Mouse (Mus musculus) neural tube, embryonic 15.5 days (tissue): ENCODE results near the gene Ptafr. TPM values are rescaled to one million over a fixed set of nuclear protein-coding genes. Genes with fewer than 3 reads are reported as not detected.

Experiments
- ATAC-seq: fragments of 200-750 bp; cut with Nextera tagmentation; 2 replicates; pipeline ENCODE4 v1.8.0; 2017; ENCODE audit warnings: mild to moderate bottlenecking, moderate TSS enrichment, moderate library complexity; ENCODE audit not compliant: low FRiP score
- H3K27ac ChIP-seq: fragments of 300-500 bp; sonication (generic); replicated peaks from 2 replicates; pipeline ENCODE4 v1.5.1; 2015; ENCODE audit warnings: mild to moderate bottlenecking, inconsistent platforms
- H3K27me3 ChIP-seq: fragments of 300-500 bp; sonication (generic); replicated peaks from 2 replicates; pipeline ENCODE4 v1.6.1; 2015; ENCODE audit warnings: inconsistent platforms
- H3K36me3 ChIP-seq: fragments of 300-500 bp; sonication (generic); 2 replicates; pipeline ENCODE4 v1.6.1; 2015; ENCODE audit warnings: inconsistent platforms
- H3K4me1 ChIP-seq: fragments of 300-500 bp; sonication (generic); 2 replicates; pipeline ENCODE4 v1.6.1; 2015; ENCODE audit warnings: inconsistent platforms
- H3K4me2 ChIP-seq: fragments of 300-500 bp; sonication (generic); 2 replicates; pipeline ENCODE4 v1.6.1; 2015; ENCODE audit warnings: inconsistent platforms, mild to moderate bottlenecking, moderate library complexity
- H3K4me3 ChIP-seq: fragments of 300-500 bp; sonication (generic); replicated peaks from 2 replicates; pipeline ENCODE4 v1.5.1; 2015; ENCODE audit warnings: mild to moderate bottlenecking, inconsistent platforms
- H3K9ac ChIP-seq: fragments of 300-500 bp; sonication (generic); replicated peaks from 2 replicates; pipeline ENCODE4 v1.6.1; 2015; ENCODE audit warnings: mild to moderate bottlenecking, inconsistent platforms
- H3K9me3 ChIP-seq: fragments of 300-500 bp; sonication (generic); replicated peaks from 2 replicates; pipeline ENCODE4 v1.6.1; 2016; ENCODE audit warnings: inconsistent platforms
- WGBS: fragments of 180-500 bp; shearing (Covaris S2); methylation state at CpG from one replicate; pipeline ENCODE4 v1.1.7; 2015; ENCODE audit warnings: mixed read lengths; 5-methylcytosine and 5-hydroxymethylcytosine counted together
- polyA plus RNA-seq: library from polyadenylated mRNA; unstranded; fragments of >200 nt; fragmentation: Nextera tagmentation; extraction: Ambion mirVana; gene quantifications from 2 replicates; pipeline ENCODE4 v1.2.1, GENCODE M21; 2015

Ptafr gene
- polyA plus RNA-seq = 0.65 and 1.2 TPM in 2 replicates

DNA sequence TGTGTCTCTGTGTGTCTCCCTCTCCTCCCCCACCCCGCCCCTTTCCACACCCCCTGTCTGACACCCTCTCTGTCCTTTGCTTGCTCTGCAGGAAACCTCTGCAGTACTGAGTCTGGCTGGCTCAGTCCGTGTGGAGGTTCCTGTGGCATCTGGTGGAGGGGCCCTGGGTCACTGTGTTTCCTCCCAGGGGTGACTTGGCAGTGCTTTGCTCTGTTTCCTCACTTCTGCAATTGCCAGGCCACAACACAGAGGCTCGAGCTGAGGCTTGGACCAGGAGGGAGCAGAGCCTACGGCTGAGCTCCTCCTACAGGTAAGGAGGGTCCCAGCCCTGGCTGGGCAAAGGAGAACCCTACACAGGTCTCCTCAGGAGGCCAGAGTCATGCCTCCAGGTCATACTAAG lies at the start of gene Ptafr:
TSS of gene Ptafr (plus strand) at position 103 of the 400 bp plus-strand sequence.
- H3K4me3 ChIP-seq = no peak within 1 kb of the TSS
- H3K4me1 ChIP-seq = no peaks in the 10 kb centered on the region
- H3K9ac ChIP-seq = no peak within 1 kb of the TSS
- H3K9me3 ChIP-seq = no peaks in the 10 kb centered on the region
- no peak within 1 kb of the TSS for H3K27ac ChIP-seq
- 43% methylated on average over 4 of the region's 4 CpGs for WGBS
- ATAC-seq = no peak
- no peaks in the 10 kb centered on the region for H3K36me3 ChIP-seq
- no peaks in the 10 kb centered on the region for H3K27me3 ChIP-seq
- no peak within 1 kb of the TSS for H3K4me2 ChIP-seq

DNA sequence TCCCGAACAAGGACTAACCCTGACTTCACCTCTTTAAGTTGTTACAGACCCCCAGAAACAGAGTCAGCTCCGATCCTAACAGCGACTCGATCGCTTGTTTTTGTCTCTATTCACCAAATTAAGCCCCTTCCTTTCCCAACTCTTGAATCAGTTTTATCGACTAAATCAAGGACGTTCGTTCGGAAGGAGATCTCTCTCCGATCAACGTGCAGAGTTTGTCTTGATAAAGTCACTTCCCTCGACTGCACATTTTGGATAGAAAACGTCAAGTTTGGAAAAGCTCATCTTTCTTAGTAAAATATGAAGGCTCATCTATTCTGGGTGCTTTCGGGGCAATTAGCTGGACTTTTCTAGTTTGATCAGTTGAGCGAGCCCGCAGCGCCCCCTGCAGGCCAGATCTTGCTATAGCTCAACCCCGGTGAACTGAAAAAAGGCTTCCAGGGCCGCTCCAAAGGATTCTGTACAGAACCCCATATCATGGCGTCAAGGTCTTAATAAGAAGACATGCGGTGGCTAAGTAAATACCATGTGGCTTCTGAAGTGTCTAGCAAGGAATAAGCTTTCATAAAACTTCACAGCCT lies 49.2 kb upstream of the Ptafr start:
- no peaks in the 10 kb centered on the region for H3K36me3 ChIP-seq
- peak overlapping the region; percentile 92 for H3K4me2 ChIP-seq
- peaks cover 16% of the 10 kb centered on the region for H3K4me1 ChIP-seq
- H3K27ac ChIP-seq = peak overlapping the region; percentile 79
- ATAC-seq = peak; percentile 35; the same call in 1 of the 2 replicates
- peak overlapping the region; percentile 29 for H3K9ac ChIP-seq
- no peaks in the 10 kb centered on the region for H3K9me3 ChIP-seq
- H3K4me3 ChIP-seq = peak overlapping the region; percentile 46
- 2% methylated on average over 21 of the region's 21 CpGs for WGBS
- 0 out of 2 replicates have a peak, but pooled peaks cover 6% of the 10 kb centered on the region for H3K27me3 ChIP-seq

DNA sequence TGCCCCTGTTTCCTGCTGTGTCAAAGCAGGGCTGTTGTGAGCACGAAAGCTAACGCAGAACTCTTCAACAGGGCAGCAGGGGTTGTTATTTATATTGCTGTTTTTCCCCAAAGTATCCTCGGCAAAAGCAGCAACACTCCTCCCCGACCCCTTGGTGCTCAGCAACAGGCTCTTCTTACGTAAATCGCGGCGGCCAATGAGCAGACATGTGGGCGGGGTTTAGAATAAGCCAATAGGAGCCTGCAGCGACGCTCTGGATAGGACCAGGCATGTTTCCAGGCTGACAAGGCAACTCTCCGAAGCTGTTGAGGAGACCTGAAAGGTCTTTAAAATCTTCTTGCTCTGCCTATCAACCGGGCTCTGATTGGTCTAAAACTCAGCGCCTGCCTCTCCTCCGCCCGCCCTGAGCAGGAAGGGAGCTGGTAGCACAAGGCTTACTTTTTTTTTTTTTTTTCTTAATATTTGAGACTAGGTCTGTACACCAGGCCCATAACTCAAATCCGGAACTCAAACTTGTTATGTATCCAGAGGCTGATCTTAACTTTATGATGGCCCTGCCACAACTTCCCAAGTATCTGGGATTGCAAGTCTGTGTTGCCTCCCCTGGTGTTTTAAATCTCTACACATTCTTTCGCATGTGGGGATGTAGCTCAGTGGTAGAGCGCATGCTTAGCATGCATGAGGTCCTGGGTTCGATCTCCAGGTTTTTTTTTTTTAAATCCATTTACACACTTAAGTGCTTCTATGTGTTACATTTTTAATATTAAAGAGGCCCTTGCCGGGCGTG lies 48.3 kb upstream of the Ptafr start:
- ATAC-seq = peak; percentile 95
- WGBS = 22% methylated on average over 22 of the region's 22 CpGs
- peak overlapping the region; percentile 79 for H3K27ac ChIP-seq
- 0 out of 2 replicates have a peak, but pooled peaks cover 6% of the 10 kb centered on the region for H3K27me3 ChIP-seq
- H3K9me3 ChIP-seq = no peaks in the 10 kb centered on the region
- H3K4me1 ChIP-seq = peaks cover 16% of the 10 kb centered on the region
- peak overlapping the region; percentile 92 for H3K4me2 ChIP-seq
- no peaks in the 10 kb centered on the region for H3K36me3 ChIP-seq
- peak overlapping the region; percentile 29 for H3K9ac ChIP-seq
- H3K4me3 ChIP-seq = peak overlapping the region; percentile 46

DNA sequence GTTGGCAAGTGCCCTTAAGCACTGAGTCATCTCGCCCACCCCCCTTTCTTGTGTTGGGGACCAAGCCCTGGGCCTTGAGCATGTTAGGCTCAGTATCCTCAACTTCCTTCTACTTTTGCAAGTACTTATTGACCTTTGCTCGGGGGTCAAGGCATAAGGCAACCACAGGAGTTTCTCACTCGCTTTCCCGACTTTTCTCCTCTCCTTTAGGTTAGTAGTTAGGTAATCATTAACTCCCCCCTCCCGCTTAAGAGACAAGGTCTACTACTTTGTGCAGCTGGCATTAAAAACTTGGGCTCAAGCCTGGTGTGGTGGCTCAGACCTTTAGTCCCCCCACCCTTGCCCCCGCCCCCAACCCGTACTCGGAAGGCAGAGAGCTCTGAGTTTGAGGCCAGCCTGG lies 45.8 kb upstream of the Ptafr start:
- no peak overlapping the region for H3K4me2 ChIP-seq
- peaks cover 16% of the 10 kb centered on the region for H3K4me1 ChIP-seq
- H3K36me3 ChIP-seq = no peaks in the 10 kb centered on the region
- H3K9me3 ChIP-seq = no peaks in the 10 kb centered on the region
- H3K27me3 ChIP-seq = 0 out of 2 replicates have a peak, but pooled peaks cover 3% of the 10 kb centered on the region
- H3K9ac ChIP-seq = no peak overlapping the region
- H3K4me3 ChIP-seq = no peak overlapping the region
- H3K27ac ChIP-seq = no peak overlapping the region
- ATAC-seq = no peak
- WGBS = 57% methylated on average over 8 of the region's 8 CpGs

DNA sequence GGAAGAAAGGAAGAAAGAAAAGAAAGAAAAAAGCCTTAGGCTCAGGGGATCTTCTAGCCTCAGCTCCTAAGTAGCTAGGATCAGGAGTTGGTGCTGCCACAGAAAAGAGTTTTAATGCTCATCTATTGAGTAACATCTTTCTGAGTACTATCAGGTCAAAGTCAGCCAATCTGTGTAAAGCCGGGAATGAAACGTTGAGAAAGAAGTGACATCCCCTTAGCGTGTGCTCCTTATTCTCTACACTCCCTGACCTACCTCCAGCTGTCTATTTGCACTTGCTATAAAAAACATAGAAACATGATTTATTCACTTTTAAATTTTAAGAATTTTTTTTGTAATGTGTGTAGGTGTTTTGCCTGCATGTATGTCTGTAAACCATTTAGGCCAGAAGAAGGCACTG lies 44.7 kb upstream of the Ptafr start:
- WGBS = 94% methylated on average over 3 of the region's 3 CpGs
- no peaks in the 10 kb centered on the region for H3K36me3 ChIP-seq
- ATAC-seq = no peak
- no peaks in the 10 kb centered on the region for H3K27me3 ChIP-seq
- H3K4me2 ChIP-seq = no peak overlapping the region
- H3K27ac ChIP-seq = no peak overlapping the region
- H3K4me3 ChIP-seq = no peak overlapping the region
- H3K4me1 ChIP-seq = peaks cover 16% of the 10 kb centered on the region
- H3K9ac ChIP-seq = no peak overlapping the region
- H3K9me3 ChIP-seq = no peaks in the 10 kb centered on the region

DNA sequence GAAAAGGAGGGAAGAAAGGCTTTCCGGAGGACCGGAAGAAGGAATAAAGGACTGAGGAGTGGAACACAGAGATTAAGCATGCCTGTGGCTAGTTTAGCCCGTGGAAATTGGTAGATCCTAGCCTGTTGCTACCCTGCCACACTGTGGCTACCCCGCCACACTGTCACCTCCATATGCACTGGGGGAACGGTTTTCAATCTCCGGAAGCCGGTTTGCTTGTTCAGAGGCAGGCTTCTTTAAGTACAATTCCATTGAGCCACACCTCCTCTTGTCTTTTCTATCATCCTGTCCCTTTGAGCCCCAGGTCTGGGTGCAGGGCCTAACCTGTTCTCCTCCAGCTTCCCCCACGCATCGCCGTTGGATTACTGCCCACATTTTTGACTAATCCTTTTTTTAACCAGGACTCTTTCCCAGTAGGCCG lies 39.5 kb upstream of the Ptafr start:
- Histone ChIP-seq H3K27me3 (no peaks in the 10 kb centered on the region), H3K27ac (no peak overlapping the region), H3K4me2 (no peak overlapping the region), H3K4me1 (no peaks in the 10 kb centered on the region), H3K9me3 (no peaks in the 10 kb centered on the region), H3K36me3 (peaks cover 2% of the 10 kb centered on the region; the same call in 1 of the 2 replicates), H3K9ac (no peak overlapping the region), H3K4me3 (no peak overlapping the region)
- no peak for ATAC-seq
- 14% methylated on average over 11 of the region's 11 CpGs for WGBS

DNA sequence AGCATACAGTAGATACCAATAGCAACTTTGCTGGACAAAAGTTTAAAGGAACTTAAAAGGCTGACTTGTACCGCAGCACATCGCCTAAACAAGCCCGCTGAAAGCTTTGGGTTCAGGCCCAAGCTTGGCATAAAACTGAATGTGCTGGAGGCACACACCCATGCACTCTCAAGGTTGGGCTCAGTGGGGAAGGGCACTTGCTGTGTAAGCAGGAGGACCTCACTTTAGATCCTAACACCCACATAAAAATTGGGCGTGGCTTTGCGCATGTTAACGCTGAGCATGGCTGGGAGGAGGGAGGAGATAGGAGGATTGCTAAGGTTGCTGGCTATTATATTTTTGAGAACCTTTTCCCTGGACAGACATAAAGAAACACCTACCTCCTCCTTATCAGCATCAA lies 39.1 kb upstream of the Ptafr start:
- Histone ChIP-seq H3K27ac (no peak overlapping the region), H3K9me3 (no peaks in the 10 kb centered on the region), H3K4me2 (no peak overlapping the region), H3K27me3 (no peaks in the 10 kb centered on the region), H3K9ac (no peak overlapping the region), H3K36me3 (peaks cover 6% of the 10 kb centered on the region), H3K4me1 (no peaks in the 10 kb centered on the region), H3K4me3 (no peak overlapping the region)
- ATAC-seq = no peak
- 43% methylated on average over 6 of the region's 6 CpGs for WGBS

DNA sequence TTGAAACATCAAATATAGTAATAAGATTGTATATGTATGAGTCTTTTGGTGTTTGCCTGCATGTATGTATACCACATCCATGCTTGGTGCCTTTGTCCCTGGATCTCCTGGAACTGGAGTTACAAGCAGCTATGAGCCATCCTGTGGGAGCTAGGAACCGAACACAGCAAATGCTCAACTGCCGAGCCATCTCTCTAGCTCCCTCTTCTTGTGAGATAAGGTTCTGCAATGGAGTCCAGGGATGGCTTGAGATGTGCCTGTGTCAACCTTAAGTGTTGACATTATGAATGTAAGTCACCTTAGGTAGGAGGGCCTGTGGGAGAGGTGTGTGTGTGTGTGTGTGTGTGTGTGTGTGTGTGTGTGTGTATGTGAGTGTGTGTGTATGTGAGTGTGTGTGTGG lies 37.2 kb upstream of the Ptafr start:
- Histone ChIP-seq H3K4me1 (peaks cover 6% of the 10 kb centered on the region), H3K36me3 (peaks cover 16% of the 10 kb centered on the region), H3K4me2 (no peak overlapping the region), H3K9ac (no peak overlapping the region), H3K4me3 (no peak overlapping the region), H3K27me3 (no peaks in the 10 kb centered on the region), H3K27ac (no peak overlapping the region), H3K9me3 (no peaks in the 10 kb centered on the region)
- WGBS = 64% methylated on average over 2 of the region's 2 CpGs
- no peak for ATAC-seq

DNA sequence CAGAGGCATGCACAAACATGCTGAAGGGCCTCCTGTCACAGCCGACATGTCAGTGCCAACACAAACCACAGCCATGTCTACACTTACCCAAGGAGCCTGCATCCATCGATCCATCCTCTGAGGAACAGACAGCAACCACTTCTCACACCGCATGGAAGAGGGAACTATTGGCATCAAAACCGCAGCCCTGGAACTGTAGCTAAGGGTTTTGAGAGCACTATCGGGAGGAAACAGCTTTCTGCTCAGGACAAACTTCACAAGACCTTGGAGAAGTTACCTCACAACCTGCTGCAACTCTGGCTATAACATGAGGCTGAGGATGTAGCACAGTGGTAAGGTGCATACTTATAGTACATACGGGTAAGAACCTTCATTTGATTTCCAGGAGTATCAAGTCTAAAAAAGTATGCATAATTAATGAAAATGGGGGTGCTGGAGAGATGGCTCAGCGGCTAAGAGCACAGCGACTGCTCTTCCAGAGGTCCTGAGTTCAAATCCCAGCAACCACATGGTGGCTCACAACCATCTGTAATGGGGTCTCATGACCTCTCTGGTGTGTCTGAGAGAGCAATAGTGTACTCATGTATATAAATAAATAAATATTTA lies 35.8 kb upstream of the Ptafr start:
- Histone ChIP-seq H3K36me3 (peaks cover 16% of the 10 kb centered on the region), H3K9me3 (no peaks in the 10 kb centered on the region), H3K27me3 (no peaks in the 10 kb centered on the region), H3K9ac (no peak overlapping the region), H3K4me3 (no peak overlapping the region), H3K4me2 (no peak overlapping the region), H3K4me1 (peaks cover 16% of the 10 kb centered on the region), H3K27ac (no peak overlapping the region)
- 92% methylated on average over 8 of the region's 8 CpGs for WGBS
- no peak for ATAC-seq

DNA sequence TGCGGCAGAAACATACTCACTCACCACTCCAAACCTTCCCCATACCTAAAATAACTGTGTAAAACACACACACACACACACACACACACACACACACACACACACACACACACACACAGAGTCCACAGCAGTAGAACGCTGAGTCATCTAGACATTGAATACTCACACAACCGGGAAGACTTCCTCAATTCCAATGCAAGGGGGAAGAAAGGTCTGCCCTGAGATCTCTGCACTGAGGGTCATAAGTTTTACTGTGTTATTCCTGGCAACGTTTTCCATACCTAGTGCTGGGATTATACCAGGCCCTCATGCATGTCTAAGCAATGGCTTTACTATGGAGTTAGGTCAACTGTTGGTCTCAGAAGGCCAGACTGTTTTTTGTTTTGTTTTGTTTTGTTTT lies 34.5 kb upstream of the Ptafr start:
- no peak for ATAC-seq
- Histone ChIP-seq H3K4me1 (peaks cover 22% of the 10 kb centered on the region), H3K4me2 (no peak overlapping the region), H3K9me3 (no peaks in the 10 kb centered on the region), H3K9ac (no peak overlapping the region), H3K36me3 (peaks cover 16% of the 10 kb centered on the region), H3K4me3 (no peak overlapping the region), H3K27me3 (no peaks in the 10 kb centered on the region), H3K27ac (no peak overlapping the region)
- WGBS = 80% methylated on average over 3 of the region's 4 CpGs

DNA sequence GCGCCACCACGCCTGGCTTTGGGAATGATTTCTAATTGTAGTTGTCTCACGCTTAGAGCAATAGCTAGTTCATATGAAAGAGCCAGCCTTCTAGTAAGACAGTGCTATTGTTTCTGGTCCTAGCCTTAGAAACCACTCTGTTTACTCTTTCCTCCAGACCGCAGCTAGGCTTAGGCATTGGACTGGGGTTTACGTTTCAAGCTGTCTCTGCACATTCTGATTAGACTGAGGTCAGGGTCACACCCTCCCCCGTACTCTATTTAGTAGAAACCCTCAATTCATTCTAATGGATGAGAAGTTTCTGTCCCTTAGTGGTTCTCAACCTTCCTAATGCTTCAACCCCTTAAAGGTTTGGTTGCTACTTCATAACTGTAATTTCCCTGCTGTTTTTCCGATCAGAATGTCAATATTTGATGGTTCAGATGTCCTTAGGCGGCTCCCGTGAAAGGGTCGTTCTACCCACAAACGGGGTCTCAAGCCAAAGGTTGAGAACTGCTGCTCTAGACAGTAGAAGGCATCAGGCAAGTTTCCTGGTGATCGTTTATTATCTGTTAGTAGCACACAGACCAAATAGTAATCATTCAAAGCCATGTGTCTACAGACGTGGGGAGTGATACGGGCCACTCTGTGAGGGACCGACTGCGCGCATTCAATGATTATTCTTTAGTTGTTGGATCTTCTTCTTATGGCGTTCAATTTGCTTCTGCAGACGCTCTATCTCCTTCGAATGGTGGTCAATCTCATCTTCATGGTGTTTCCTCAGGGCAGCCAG lies 33.6 kb upstream of the Ptafr start:
- no peaks in the 10 kb centered on the region for H3K27me3 ChIP-seq
- H3K4me1 ChIP-seq = peaks cover 22% of the 10 kb centered on the region
- H3K4me2 ChIP-seq = no peak overlapping the region
- 94% methylated on average over 20 of the region's 20 CpGs for WGBS
- H3K4me3 ChIP-seq = no peak overlapping the region
- no peak for ATAC-seq
- H3K27ac ChIP-seq = no peak overlapping the region
- H3K9me3 ChIP-seq = no peaks in the 10 kb centered on the region
- H3K36me3 ChIP-seq = peaks cover 16% of the 10 kb centered on the region
- H3K9ac ChIP-seq = no peak overlapping the region
